Mouse (Mus musculus) adrenal gland, postnatal 25 days (tissue): ENCODE results near the gene Cog7. TPM values are rescaled to one million over a fixed set of nuclear protein-coding genes. Genes with fewer than 3 reads are reported as not detected.

Experiments
- DNase-seq: peaks from one replicate; pipeline ENCODE4 v3.0.0; 2021; ENCODE audit warnings: mixed read lengths
- long read RNA-seq: library from polyadenylated mRNA; stranded (forward); transcript quantifications from one replicate; pipeline ENCODE4 v2.0.0, GENCODE M21; 2021
- total RNA-seq: library from RNA; stranded (reverse); gene quantifications from 2 replicates; pipeline ENCODE4 v1.2.3, GENCODE M21; 2021

Gene Cog7
- 23.1 and 31.7 TPM in 2 replicates for total RNA-seq
- long read RNA-seq, transcript Cog7-201 (17 exons, 2,902 nt), result major isoform, 28 of 42 reads
- long read RNA-seq, partial matches to known transcripts, result 8 of 42 reads
- long read RNA-seq, other reads (novel, unspliced or antisense), result 6 of 42 reads

DNA sequence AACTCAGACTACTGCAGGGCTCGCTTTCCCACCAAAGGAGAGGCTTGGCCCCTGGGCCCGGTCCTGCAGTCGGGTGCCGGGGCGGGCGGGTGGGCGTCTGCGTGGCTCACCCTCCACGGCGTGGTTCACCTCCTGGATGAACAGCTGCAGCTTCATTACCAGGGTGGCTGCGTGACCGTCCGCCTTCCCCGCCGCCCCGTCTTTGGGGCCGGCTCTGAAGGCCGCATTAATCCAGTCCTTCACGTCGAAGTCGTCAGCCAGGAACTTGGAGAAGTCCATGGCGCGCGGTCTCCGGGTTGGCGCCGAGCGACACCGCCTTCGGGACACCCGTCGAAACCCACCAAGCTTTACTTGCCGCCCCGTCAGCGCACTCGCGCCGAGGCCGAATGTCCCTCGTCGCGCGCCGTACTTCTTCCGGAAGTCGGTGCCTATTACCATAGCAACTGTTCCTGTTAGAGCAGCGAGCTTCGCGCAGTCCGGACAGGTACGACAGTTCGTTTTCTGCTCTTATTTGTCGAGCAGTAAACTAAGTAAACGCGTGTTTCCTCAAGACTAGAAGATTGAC is at the start of gene Cog7:
Gene Cog7, minus strand, starts transcription at position 405 of the 565 bp plus-strand sequence.
- peak; percentile 94 for DNase-seq

- DNase-seq, result no peak
Observed at GRCm38 (mm10) chr7:122022131-122022530, 40.6 kb upstream of the Cog7 start.

- DNase-seq, result peak; percentile 89
Observed at GRCm38 (mm10) chr7:122020667-122021354, 39.3 kb upstream of the Cog7 start, which contains the start of gene Gga2. Gene Gga2, minus strand, starts transcription at chr7:122021222.

DNA sequence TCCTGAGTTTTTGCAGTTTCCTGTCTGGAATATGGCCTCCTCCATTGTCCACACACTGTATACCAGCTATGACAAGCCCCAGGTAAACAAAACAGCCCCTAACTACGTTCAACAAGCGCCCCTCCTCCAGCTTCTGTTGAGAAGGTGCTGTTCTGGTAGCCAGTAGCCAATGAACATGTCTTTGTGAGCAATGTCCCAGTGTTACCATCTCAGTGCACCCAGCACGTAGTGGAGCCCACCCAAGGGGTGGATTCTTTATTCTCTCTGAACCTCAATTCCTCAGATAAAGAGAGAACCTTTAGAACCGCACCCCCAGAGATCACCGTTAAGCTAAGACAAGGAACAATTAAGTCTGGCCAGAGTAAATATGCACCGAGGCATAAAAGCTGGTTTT is 38.8 kb upstream of the Cog7 start:
- no peak for DNase-seq

DNA sequence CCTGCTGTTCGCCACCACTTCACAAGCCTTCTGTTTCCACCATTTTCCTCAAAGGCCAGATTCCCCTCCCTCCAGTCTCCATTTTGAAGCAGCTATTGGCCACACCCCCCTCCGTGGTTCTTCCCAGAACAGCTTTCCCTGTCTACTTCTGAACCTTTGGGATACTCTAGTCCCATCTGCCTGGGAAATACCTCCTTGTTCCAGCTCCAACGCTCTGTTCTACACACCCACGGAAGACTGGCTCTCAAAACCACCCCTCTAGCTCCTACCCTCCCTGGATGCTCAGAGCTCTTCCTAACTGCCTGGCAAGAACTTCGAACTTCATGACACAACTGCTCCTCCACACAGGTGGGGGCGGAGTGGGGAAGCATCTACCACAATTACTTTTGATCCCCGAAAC is 37.5 kb upstream of the Cog7 start:
- no peak for DNase-seq

- no peak for DNase-seq
Observed at GRCm38 (mm10) chr7:122018247-122018646, 36.7 kb upstream of the Cog7 start.

- DNase-seq, result peak; percentile 31
Observed at GRCm38 (mm10) chr7:122015734-122016133, 34.2 kb upstream of the Cog7 start.

DNA sequence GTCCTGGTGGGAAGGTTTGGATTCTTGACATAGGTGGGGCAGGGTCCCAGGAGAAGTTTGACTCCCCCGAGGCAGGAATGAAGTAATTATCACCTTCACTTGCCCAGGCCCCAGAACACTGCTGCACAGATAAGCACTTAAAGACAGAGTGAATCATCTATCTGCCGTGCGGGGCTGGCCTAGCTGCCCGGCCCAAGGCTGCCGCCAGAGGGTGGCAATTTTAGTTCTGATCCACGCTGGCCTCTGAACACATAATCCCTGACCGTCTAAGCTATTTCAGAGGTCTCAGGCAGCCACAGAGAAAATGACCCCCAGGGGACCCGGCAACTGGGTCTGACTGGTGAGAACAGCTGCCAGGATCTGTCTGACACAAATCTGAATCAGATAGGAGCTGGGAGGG is 33.6 kb upstream of the Cog7 start:
- DNase-seq, result peak; percentile 63

GRCm38 (mm10) chr7:122012949-122013348 is 31.4 kb upstream of the Cog7 start:
- DNase-seq, result no peak

DNA sequence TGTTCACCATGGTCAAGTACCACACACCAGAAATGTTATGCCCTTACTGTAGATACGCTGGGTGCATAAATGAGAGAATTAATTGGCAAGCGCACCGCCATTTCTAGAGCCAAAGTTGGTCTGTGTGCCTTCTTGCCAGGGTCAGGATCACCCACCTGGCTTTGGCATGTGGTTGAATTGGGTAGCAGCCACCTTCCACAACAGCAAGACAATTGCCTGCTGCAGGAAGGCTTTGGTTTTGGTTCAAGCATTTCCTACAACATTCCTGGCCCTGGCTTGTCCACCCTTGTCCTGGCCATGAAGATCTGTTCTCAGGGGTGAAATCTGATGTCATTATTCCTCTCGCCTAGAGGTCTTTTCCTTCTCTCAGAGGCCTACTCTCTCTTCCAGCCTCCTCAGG is 30.9 kb upstream of the Cog7 start:
- DNase-seq, result no peak

DNA sequence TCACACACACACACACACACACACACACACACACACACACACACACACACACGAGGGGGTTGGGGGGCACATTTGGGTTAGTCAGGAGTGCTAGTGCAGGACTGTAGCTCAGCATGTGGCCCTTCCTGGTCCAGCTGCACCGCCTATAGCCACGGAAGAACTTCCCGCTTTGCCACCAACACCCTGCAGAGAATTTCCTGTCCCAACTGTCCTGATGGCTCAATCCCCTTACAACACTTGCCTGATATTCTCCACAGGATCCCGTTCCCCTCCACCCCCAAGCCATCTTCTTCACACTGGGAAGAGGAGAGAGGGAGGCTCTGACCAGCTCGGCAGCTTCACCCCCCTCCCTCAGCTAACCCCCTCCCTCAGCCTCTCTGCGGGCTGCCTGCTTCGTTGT is 18.9 kb upstream of the Cog7 start:
- DNase-seq, result no peak

GRCm38 (mm10) chr7:121995961-121996360 is 14.4 kb upstream of the Cog7 start:
- no peak for DNase-seq

DNA sequence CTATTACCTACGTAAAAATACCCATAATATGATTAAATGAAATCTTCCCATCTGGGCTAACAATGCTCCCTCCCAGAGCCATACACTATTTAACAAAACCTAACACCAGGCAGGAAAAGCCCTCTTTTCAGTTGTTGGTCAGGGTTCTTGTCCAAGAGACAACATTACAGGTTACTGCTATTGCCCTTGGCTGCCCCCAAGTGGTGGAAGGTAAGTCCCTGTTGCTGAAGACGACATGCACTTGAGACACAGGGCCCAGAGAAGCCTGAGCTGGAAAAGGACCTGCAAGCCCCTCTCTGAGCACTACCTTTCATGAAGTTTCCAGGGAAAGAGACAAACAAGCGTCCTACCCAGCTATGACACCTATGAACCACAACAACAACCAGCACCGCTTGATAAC is 6.5 kb downstream of the Cog7 start:
- DNase-seq, result peak; percentile 59

GRCm38 (mm10) chr7:121971698-121972097 is 9.8 kb downstream of the Cog7 start:
- DNase-seq, result no peak

DNA sequence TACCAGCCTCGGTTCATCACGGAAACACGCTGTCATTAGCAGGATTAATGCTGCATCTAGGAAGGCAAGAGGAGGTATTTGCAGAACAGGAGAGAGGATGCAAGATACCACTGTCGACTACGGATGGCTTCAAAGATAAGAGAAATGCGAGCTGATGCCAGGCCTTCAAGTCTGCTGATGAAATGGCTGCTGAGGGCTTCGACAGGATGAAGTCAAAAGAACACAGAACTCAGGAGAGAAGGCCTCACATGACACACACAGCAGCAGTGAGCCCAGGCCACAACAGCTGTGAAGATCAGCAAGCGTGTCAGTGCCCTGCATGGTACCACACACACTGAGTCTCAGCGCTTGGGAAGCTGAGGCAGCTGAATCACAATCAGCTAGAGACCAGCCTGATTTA is 11.3 kb downstream of the Cog7 start:
- DNase-seq, result no peak

DNA sequence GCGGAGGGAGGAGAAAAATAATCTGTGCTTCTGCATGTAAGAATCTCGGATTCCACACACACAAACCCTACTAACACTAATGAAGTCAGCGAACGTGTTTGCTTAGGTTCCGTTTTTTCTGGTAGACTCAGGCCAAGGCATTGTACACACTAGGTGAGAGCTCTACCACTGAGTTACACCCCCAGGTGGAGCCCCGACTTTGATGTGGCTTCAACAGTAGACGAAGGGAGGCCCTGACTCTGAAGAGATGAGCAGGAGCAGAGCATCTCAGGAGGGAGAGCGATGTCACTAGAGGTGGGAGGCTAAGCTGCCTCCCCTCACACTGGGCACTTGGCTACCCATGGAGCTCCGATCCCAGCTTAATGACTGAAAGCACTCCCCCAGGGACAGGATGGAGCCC is 12.7 kb downstream of the Cog7 start:
- no peak for DNase-seq

DNA sequence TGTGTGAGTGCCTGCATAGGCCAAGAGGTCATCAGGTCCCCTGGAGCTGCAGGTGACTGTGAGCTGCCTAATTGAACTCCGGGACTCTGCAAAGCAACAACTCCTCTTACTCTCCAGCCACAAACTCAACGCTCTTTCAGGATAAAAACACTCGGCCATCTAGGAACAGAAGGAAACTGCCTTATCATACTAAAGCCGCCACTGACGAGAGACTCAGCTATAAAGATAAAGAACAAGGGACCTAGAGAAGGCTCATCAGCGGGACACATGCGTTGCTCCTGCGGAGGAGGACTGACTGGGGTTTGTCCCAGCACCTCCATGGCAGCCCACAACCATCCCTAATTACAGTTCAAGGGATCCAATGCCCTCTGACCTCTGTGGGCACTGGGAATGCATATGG is 13.3 kb downstream of the Cog7 start:
- DNase-seq, result no peak

DNA sequence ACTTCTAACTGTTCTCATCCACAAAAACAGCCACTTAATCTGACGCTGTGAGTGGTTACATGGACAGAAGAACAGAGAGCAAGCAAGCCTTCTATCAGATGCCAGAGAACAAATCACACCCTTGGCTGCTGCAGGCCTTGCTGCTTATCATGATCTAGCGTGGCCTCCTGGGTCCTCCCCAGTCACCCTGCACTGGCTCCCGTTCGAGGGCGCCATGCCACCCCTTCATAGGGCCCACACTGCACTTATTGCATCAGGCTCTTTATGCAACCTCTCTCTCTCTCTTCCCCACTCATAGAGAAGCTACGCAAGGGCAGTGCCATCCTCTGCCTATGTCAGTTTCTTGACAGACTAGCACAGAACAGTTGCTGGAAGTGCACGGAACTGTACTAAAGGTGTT is 15.3 kb downstream of the Cog7 start:
- DNase-seq, result no peak

GRCm38 (mm10) chr7:121963883-121964398 is 17.6 kb downstream of the Cog7 start:
- no peak for DNase-seq

- DNase-seq, result no peak
Observed at GRCm38 (mm10) chr7:121962571-121962959, 18.9 kb downstream of the Cog7 start.

DNA sequence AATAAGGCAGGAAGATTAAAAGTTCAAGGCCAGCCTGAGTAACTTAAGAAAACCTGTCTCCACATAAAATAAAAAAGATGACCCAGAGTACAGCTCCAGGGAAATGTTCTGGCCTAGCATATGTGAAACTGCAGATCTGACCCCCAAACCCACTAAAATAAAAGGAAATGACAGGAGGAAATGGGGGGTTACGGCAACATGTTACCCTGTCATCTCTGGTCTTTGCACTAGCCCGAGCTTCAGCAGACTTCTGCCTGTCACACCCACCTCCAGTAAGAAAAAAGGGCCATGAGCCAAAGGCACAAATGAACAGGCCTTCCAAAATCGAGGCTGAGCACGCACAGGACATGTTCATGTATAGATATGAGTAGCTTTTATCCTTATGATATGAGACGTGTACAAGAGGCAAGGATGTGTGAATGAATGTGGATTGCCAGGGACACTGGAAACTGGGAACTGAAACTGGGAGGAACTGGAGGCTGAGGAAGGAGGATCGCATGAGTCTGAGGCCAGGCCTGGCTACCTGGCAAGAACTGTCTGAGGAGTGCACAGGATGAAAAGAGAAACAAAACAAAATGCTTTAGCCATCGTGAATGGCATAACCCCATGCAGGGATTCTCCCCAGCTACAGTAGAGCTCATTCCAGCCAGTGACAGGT is 19.5 kb downstream of the Cog7 start:
- DNase-seq, result no peak

GRCm38 (mm10) chr7:121955802-121956201 is 25.7 kb downstream of the Cog7 start:
- DNase-seq, result no peak
